Mouse (Mus musculus) neural tube, embryonic 10.5 days (tissue): ENCODE data around the gene Kif16b.
A peak's percentile ranks its signal among the peaks of the same experiment; 100 is the strongest.

Experiments
- DNase-seq: peaks from one replicate; pipeline ENCODE4 v3.0.0-alpha.2; 2017; ENCODE audit warnings: low spot score; ENCODE audit errors: extremely low spot score

Kif16b gene

DNA sequence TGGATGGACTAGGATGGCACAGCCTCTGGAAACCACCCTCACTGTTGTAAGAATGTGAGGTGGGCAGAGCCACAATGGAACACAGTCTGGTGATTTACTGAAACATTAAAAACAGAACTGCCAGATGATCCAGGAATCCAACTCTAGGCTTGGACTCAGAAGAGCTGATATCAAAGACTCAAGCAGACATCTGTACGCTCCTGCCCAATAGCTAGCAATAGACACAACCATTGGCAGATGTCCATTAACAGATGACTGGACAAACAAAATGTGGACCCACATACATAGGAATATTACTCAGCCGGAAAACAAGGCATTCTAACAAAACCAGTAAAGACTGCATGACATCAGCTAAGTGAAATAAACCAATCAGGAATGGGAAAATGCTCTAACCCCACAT, 167.3 kb downstream of the Kif16b start:
- no peak for DNase-seq

DNA sequence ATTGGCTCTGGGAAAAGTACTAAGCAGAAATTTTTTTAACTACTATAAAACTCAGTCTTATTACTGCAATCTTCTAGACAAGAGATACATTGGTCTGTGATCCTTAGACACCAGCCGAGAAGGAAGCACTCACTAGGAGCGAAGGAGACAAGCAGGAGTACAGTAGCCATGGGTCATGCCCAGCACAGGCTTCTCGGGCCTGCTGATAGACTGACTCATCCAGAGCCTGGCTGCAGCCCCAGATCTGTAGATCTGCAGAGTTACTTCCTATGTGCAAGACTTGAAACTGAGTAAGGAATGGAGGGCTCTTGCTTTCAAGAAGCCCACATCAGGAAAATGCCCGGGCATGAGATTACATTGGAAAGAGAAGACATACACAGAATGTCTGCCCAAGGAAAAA, 169.0 kb downstream of the Kif16b start:
- no peak for DNase-seq

GRCm38 (mm10) chr2:142731778-142732092, 169.6 kb downstream of the Kif16b start:
- DNase-seq = no peak

DNA sequence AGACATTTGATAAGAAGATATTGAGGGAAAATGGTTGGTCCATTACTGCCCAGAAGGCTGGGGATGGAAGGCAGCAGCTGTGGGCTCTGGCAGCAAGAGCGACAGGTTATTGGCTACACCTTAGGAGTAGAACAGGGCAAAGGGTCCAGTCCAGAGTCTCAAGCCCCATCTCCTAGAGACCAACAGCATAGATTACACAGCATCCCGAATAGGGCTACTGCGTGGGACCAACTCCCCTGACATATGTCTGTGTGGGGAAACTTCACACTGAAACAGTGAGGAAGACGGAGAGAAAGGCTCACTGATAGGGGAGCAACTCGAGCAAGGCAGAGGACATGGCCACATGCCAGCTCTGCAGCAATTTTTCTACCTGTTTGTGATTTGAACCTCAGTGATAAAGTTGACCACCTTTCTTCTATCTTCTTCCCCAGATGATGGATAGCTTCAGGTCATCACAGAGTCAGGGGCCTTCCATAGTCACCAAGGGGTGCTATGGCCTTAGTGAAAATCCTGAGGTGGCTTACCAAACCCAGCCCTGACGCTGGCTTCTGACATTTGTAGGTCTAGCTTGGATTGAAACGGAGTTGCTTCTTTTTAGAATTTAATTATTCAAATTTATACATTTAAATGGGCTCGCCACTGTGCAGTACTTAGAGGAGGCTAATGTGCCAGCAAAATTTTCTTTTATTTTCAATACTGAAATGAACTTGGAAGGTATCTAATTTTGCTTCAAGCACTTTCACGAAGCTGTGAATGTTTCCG, 170.1 kb downstream of the Kif16b start:
- no peak for DNase-seq

DNA sequence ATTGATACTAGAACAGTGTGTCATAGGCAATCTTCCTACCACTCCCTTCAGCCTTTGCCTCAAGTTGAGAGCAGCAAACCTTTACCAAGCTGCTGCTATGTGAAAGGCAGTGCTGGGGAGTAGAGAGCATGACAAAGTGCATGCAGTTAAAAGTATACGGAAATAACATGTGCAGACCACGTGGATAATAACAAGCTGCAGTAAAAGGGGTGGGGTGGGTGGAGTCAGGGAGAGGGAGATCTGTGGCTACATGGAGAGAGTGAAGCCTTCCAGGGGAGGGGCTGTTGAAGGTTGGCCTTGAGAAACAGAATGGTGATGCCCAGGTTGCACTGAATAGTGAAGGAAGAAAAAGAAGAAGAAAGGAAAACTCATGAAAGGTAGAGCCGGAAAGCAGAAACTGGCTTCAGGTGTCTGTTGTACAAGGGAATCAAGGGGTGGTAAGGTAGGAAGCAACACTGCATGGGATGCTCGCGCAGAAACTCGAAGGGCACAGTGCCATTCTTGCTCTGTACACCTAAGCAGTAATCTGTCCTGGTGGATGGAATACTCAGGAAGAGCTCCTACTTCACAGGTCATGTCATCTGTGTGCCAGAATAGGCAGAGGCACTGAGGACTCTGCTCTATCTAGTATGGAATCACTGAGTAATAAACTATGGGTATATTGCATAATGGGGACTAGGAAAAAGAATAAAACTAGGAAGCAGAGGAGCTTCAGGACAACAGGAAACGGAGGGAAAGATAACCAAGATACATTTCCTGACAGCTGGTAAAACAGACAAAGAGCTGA, 176.9 kb downstream of the Kif16b start:
- DNase-seq = peak; percentile 5

DNA sequence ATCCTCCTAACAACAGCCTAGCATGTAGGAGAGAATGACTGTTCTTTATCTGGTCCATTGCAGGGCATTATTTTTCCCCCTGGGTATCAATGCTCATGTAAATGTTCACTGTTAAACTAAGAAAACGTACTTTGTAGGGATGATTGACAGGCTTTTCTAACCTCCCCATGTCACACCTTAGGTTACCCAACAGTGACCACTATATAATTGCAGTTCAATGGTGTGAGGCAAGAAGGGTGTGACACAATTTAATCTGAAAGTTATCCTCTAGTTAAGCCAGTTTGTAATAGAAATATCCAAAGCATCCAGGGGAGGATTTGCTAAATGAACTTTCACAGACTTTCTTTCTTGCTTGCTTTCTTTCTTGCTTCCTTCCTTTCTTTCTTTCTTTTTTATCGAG, 181.2 kb downstream of the Kif16b start:
- DNase-seq = no peak

DNA sequence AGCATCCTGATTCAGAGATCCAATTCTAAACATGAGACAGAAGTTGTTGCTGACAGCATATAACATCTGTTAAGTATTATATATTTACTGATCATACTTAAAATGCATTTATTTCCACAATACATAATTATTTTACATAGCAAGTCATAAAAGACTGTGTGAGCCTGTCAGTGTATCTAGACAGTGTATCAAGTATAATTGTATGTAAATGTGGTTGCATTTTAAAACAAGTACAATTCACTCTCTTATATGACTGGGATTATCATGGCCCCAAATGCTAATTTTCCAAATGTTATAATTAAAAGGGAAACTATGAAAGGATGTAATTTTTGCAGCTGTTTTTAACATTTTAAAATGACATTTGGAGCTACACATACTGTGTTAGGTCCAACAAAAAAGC, 182.3 kb downstream of the Kif16b start:
- no peak for DNase-seq

- no peak for DNase-seq
Measured at GRCm38 (mm10) chr2:142717591-142717990, 183.7 kb downstream of the Kif16b start.

DNA sequence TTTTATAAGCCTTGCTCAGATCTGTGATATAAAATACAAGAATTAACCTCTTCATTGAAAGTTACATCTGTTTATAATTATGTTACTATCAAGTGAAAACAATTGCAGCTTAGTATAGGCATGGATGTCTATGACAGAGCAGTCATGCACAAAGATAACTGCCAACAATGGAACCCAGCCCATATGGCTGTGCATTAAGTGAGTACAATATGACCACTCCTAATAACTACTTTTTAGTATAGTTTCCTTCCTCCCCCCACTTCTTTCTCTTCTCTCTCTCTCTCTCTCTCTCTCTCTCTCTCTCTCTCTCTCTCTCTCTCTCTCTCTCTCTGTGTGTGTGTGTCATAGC, 185.4 kb downstream of the Kif16b start:
- no peak for DNase-seq

- no peak for DNase-seq
Measured at GRCm38 (mm10) chr2:142715186-142715911, 186.0 kb downstream of the Kif16b start.

DNA sequence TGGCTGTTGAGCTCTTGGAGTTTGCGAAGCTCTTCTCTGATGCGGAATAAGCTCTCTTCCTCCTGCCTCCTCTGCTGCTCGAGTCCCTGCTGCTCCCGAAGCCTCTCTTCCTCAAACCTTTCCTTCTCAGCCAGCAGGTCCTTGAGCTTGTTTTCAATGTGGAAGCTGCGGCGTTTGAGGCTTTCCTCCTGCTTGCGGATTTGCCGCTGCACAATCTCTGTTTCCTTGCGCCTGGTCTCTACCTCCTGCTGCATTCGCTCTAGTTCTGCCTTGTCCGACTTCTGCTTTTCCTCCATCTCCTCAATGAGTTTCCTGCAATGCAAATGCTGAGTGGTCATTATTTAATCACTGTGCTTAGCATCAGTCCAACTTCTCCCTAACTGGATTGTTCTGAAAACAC, 188.6 kb downstream of the Kif16b start:
- no peak for DNase-seq

DNA sequence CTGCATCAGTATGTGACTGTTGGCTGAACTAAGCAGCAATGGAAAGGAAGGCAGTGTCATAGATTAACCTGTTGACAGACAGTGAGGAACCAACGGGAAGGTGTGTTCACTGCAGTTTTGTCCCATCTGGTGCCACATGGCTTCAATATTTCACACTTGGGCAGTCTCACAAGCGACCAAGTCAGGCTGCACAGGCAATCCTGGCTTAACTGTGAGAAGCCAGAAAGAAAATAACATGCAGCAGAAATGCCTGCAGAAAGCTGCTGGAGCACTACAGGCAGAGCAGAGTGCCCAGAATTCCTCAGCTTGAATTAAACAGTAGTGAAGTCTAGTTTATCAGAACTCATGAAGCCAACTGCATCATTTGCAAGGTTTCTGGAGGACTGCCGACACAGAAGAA, 192.0 kb downstream of the Kif16b start:
- no peak for DNase-seq

- DNase-seq = no peak
Measured at GRCm38 (mm10) chr2:142700689-142701088, 200.6 kb downstream of the Kif16b start.

GRCm38 (mm10) chr2:142698650-142699049, 202.7 kb downstream of the Kif16b start:
- no peak for DNase-seq

GRCm38 (mm10) chr2:142694936-142695331, 206.4 kb downstream of the Kif16b start:
- DNase-seq = no peak

- no peak for DNase-seq
Measured at GRCm38 (mm10) chr2:142694019-142694935, 207.1 kb downstream of the Kif16b start.

DNA sequence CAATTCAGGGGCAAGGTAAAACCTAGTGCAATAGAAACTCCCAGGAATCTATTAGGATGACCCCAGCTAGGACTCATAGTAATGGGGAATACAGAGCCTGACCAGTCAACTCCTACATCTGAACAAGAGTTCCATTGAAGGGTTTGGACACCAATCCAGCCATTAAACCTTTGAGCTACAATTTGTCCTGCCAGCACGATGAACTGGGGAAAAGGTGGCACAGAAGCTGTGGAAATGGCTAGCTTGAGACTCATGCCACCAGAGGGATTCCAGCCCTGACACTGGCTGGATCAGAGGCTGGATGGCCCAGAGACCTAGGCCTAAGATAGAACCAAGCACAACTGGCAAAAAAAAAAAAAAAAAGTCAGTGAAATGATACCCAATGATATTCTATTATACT, 207.9 kb downstream of the Kif16b start:
- DNase-seq = no peak

DNA sequence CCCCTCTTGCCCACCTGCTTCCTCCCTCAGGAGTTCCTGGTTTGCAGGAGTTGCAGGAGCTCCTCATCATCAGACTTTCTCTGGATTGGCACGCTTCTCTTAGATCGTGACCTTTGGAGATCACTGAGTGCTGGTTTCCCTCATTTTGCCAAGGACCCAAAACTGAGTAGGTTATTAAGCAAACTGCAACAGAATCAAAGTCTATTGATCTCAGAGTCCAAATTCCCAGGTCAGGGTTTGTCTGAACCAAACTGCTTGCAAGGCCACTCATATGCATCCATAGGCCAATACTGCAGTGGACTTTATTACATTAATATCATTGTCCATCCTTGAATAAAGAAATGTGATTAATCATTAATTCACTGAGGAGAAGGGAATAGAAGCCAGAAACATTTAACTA, 211.8 kb downstream of the Kif16b start:
- DNase-seq = no peak

GRCm38 (mm10) chr2:142687936-142688514, 213.3 kb downstream of the Kif16b start:
- DNase-seq = no peak

GRCm38 (mm10) chr2:142682965-142683709, 218.2 kb downstream of the Kif16b start:
- no peak for DNase-seq
